Mouse (Mus musculus) granulocyte monocyte progenitor cell, adult 5-6 weeks (primary cell): ENCODE data around the gene Kctd6. TPM values are rescaled to one million over a fixed set of nuclear protein-coding genes. Genes with fewer than 3 reads are reported as not detected.
A peak's percentile ranks its signal among the peaks of the same experiment; 100 is the strongest.
"Not testable (repeated sequence)": the region's sequence is repeated elsewhere in the genome, so short reads cannot be mapped to it uniquely, and the experiment has no call there.

Experiments
- ATAC-seq: replicated peaks from 2 replicates; pipeline ENCODE4 v1.8.0; 2016; ENCODE audit warnings: mild to moderate bottlenecking, moderate TSS enrichment, inconsistent platforms; ENCODE audit not compliant: poor library complexity, severe bottlenecking
- total RNA-seq, 2 experiments: library from RNA; stranded (forward) in 1 of 2; stranded (reverse) in 1 of 2; fragments of 200-712, 200-1000 nt in 1 of 2; fragments of >200 nt in 1 of 2; fragmentation: Nextera tagmentation in 1 of 2; gene quantifications; 2 replicates each; pipeline ENCODE4 v1.2.3; 2014 to 2017

Gene Kctd6
- total RNA-seq, 2 experiments from 2014 or later = 6.2 to 6.6 TPM

DNA sequence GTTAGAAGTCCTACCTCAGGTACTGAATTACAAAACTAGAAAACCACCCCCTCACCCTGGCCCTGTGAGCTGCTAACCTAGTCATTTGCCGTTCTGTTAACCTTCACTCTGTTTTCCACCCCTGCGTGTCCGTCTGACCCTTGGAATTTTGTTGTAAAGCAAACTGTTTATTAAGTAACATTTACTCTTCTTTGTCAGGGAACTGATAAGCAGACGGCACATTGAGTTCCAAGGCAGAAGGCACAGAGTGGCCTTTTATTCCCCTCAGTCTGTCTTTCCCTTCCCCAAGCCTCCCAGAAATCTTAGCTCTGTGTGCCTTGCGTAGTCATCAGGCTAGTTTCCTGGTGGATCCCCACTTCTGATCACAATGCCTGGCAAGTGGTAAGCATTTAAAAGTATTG is 30.3 kb downstream of the Kctd6 start:
- no peak for ATAC-seq

DNA sequence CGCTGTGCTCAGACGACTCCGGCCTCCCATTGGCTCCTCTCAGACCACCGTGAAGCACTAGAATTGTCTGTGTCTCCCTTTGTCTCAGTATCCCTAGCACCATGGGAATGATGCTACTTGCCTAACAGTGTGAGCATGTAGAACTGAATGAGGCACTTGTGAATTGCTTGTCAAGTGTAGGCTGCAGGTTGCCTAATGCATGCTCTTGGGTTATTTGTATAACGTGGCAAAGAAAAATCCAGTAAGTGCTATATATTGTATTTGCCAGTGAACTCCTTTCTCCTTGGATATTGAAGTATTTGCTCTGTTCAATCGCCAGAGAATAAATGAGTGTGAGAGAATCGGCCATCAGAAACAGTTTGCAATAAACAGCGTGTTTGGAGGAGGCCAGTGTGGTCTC is 32.9 kb downstream of the Kctd6 start:
- no peak for ATAC-seq

- ATAC-seq = no peak
These were observed 35.3 kb downstream of the Kctd6 start for GRCm38 (mm10) chr14:8249206-8249605.

DNA sequence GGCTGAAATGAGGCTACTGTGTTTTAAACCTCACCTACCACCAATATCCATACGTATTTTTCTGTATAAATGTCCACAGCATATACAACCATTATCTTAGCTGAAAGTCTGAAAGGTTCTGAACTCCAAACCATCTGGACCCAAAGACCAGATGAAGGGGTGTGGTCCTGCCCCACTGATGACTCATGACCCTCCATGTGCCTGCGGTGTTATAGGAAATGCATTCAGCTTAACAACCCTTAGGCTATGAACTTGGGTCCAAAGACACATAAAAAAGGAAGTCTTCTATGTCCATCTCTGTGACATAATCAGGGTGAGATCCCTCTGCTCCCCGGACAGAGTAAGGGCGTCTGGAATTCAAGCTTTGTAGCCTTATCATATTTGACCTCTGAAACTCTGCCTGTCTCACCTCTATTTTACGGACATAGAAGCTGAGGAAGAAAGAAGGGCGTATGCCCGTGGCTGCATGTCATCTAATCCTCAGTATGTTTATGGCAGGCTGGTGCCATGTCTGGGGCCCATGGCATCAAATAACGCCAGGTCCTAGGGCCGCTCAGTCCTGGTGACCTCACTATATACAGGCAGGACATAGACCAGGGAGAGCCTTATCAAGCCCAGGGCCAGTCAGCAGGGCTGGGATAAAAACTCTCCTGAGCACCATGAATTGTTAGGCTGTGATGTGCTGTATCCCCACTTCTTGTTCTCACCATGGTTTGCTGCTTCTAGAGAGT is 36.4 kb downstream of the Kctd6 start:
- no peak for ATAC-seq

DNA sequence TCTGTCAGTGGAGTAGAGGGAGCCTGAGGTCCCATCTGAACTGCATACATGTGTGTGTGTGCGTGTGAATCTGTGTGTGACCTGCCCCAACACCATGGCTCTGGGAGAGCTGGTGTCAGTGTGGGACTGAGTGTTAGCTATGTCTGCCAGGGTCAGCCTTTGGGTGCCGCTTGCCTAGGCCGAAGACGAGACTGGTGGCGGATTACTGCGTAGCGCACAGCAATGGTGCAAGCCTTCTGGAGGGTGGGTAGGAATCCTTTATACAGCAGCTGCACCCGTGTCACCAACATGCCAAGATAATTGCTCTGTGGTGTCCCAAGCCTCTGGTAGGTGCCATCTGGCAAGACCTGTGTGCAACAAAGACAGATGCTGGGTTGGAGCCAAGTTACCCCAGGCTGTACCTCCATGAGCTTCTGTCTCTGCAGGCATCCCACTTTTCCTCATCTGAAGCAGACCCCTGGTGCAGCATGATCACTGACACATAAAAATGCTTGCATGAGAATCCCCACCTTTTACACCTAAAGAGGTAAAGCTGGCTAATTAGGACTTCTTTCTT is 37.5 kb downstream of the Kctd6 start:
- ATAC-seq = no peak

DNA sequence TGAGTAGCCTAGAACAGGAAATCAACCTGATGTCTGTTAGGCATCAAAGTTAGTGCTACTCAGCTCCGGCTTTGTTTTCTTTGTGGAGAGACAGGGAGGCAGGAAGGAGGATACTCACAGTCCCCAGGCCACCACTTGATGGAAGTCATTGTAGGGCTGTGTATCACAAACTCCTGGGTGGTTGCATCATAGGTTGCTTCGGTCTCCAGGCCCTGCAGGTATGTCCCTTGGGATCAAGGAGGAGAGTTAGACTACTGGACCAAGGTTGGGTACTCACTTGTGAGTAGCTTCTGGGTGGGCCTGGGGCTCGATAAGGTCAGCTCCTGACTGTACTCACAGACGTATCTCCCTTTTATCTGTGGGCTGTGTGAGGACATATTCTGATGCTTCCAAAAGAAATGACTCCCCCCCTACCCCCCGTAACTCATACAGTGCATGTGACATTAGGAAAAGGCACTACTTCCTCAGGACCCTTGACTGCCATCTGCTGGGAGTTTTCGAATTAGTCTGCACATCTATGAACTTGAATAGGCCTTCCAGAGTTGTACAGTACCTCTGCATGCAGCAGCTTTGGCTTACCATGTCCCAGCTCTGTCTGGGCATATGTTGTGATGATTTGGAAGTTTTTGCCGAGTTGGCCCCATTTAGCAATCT is 41.3 kb downstream of the Kctd6 start:
- ATAC-seq = peak; percentile 79

- no peak for ATAC-seq
These were observed 42.1 kb downstream of the Kctd6 start for GRCm38 (mm10) chr14:8256072-8256471.

DNA sequence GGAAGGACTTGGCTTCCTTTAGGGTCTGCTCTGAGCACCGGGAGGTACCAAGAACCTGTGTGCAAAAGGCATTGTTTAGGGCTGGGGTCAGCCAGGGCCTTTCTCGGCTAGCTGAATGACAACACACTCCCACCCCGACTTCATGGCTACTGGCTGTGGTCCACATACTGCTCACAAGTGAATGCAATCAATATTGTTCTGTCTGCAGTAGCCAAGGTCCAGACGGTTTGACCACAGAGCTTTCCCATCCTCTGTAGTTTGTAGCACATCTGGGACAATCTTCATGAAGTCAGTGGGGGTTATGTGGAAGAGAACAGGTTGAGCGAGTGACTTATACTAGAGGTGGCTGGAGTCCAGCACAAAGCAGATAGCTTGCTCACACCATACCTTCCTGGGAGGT is 42.9 kb downstream of the Kctd6 start:
- no peak for ATAC-seq

- no peak for ATAC-seq
These were observed 43.8 kb downstream of the Kctd6 start for GRCm38 (mm10) chr14:8257521-8258334.

DNA sequence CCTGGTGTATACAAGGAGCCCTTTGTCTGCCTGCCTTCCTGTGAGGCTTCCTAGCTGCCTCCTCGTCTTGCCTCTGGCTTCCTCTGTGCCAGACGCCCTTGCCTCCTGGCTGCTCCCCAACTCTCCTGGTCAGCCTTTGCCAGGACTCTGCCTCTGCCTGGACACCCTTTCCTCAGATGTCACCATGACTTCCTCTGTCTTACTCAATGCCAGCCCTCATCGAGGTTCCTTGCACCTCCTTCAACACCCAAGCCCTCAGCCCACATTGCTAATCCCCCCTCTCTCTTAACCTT is 44.3 kb downstream of the Kctd6 start:
- ATAC-seq = peak; percentile 31; the same call in 1 of the 2 replicates

DNA sequence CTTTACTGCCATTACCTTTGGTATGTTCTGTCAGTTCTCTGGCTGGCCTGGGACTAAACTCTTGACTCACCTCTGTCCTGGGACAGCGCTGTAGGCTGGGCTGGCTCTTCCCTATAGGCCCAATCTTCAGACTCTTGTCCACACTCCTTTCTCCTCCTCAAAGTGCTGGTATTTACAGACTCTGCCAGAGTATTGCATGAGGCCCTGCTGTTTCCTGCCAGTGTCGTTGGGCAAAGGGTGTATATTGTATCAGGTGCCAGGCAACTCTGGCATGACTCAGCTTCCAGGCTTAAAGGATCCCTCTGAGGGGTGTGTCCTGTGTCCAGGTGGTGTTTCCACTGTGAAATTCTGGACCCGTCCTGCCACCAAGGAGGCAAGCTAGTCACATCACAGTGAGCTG is 44.8 kb downstream of the Kctd6 start:
- peak; percentile 20 for ATAC-seq

DNA sequence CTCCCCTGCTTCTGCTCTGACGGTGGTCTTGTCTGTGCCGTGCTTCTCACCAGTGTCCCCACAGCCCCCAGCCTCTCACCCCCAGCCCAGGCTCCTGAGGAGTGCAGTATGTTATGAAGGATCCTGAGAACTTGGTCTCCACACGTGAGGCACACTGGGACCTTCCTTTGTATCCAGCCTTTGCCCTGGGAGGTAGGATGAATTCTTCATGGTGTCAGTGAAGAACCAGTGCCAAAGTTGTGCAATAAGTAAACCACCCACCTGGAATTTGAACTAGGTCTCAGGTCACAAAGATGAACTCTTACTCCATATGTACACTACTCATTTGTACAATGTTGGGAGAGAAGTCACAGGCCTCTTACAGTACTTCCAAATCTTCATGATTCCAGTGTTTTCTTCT is 45.2 kb downstream of the Kctd6 start, which contains the start of gene Acox2:
Acox2 (minus strand) TSS at position 188 of the 400 bp plus-strand sequence.
- ATAC-seq = no peak

GRCm38 (mm10) chr14:8260214-8260613 is 46.3 kb downstream of the Kctd6 start:
- ATAC-seq = no peak

- ATAC-seq = no peak
These were observed 48.3 kb downstream of the Kctd6 start for GRCm38 (mm10) chr14:8262242-8262641.

GRCm38 (mm10) chr14:8264378-8264777 is 50.4 kb downstream of the Kctd6 start:
- ATAC-seq = no peak

DNA sequence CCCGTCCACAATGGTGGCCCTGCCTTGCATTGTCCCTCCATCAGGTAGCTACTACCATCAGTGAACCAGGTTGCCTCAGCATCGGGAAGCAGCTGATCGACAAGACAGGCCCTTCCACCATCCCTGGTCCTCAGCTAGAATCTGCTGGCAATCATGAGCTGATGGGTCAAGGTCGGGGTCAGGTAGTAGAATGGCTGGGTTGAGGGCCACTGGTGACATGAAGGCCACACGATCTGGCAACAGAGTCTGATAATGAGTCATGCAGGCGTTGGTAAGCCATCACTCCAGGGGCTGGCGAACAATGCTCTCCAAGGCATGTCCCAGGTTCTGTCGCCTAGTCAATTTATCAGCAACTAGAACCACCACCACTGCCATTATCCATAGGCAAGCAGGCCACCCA is 57.3 kb downstream of the Kctd6 start:
- not testable (repeated sequence) for ATAC-seq

Other genes starting within 250 kb of the Kctd6 start
- gene Dnase1l3, start 219.6 kb upstream of the Kctd6 start, total RNA-seq (2014; fragmentation: Nextera tagmentation) = 0.15 TPM in 1 of 2 replicates, not detected in the other
- gene Dnase1l3, start 219.6 kb upstream of the Kctd6 start, total RNA-seq (2017) = not detected in 2 replicates
- not detected in 2 replicates for gene Abhd6, start 211.2 kb upstream of the Kctd6 start, total RNA-seq (2014; fragmentation: Nextera tagmentation)
- gene Abhd6, start 211.2 kb upstream of the Kctd6 start, total RNA-seq (2017) = 1.5 TPM in 1 of 2 replicates, not detected in the other
- 35.5 and 43.7 TPM in 2 replicates for gene Rpp14, start 133.8 kb upstream of the Kctd6 start, total RNA-seq (2014; fragmentation: Nextera tagmentation)
- gene Rpp14, start 133.8 kb upstream of the Kctd6 start, total RNA-seq (2017) = 62.6 and 72.8 TPM in 2 replicates
- 34.1 and 40.7 TPM in 2 replicates for gene Pxk, start 115.9 kb upstream of the Kctd6 start, total RNA-seq (2014; fragmentation: Nextera tagmentation)
- 25.6 and 30.0 TPM in 2 replicates for gene Pxk, start 115.9 kb upstream of the Kctd6 start, total RNA-seq (2017)
- gene Pdhb, start 41.1 kb upstream of the Kctd6 start, total RNA-seq (2014; fragmentation: Nextera tagmentation) = 102 and 123 TPM in 2 replicates
- 143 and 158 TPM in 2 replicates for gene Pdhb, start 41.1 kb upstream of the Kctd6 start, total RNA-seq (2017)
- gene Acox2, start 45.2 kb downstream of the Kctd6 start, total RNA-seq (2014; fragmentation: Nextera tagmentation) = not detected in 2 replicates
- gene Acox2, start 45.2 kb downstream of the Kctd6 start, total RNA-seq (2017) = not detected in 2 replicates
- gene Fam107a, start 103.9 kb downstream of the Kctd6 start, total RNA-seq (2014; fragmentation: Nextera tagmentation) = not detected in 2 replicates
- gene Fam107a, start 103.9 kb downstream of the Kctd6 start, total RNA-seq (2017) = not detected in 2 replicates
- gene Oit1, start 164.6 kb downstream of the Kctd6 start, total RNA-seq (2014; fragmentation: Nextera tagmentation) = not detected in 2 replicates
- not detected in 2 replicates for gene Oit1, start 164.6 kb downstream of the Kctd6 start, total RNA-seq (2017)